Mouse (Mus musculus): ENCODE measurements around the gene H2al1i. TPM values are rescaled to one million over a fixed set of nuclear protein-coding genes. Genes with fewer than 3 reads are reported as not detected.

Gene H2al1i
- polyA plus RNA-seq, 1 experiment from 2014 or later, result not detected

GRCm38 (mm10) chrX:11360823-11361222 lies 36.4 kb downstream of the H2al1i start:
- Histone ChIP-seq H3K27ac (replicated peaks in 1 of 2; ENCODE audit: control insufficient read depth in 1 of 2, insufficient read depth in 1 of 2, low read depth in 2 of 2, low read length in 2 of 2) (no peak overlapping the region), H3K9ac (ENCODE audit: low read length) (no peak overlapping the region), H3K4me1 (ENCODE audit: control insufficient read depth in 2 of 2, insufficient read depth in 2 of 2, low read length in 2 of 2) (no peaks in the 10 kb centered on the region), H3K36me3 (ENCODE audit: control insufficient read depth, insufficient read depth, low read length) (no peaks in the 10 kb centered on the region), H3K9me3 (ENCODE audit: control insufficient read depth, low read length) (no peaks in the 10 kb centered on the region), H3K27me3 (ENCODE audit: control insufficient read depth, insufficient read depth, low read length) (peaks cover 5% of the 10 kb centered on the region; the same call in 1 of the 2 replicates), H3K4me3 (ENCODE audit: control insufficient read depth in 1 of 2, insufficient read depth in 1 of 2, low read depth in 1 of 2, low read length in 2 of 2) (no peak overlapping the region), H3K4me2 (ENCODE audit: low read length) (no peak overlapping the region)
- ATAC-seq (ENCODE audit: insufficient number of reproducible peaks, insufficient read depth, low FRiP score, low read depth), result no peak
- WGBS, result 79% methylated on average over 6 of the region's 6 CpGs

- Histone ChIP-seq H3K9me3 (ENCODE audit: control insufficient read depth, low read length) (no peaks in the 10 kb centered on the region), H3K36me3 (ENCODE audit: control insufficient read depth, insufficient read depth, low read length) (no peaks in the 10 kb centered on the region), H3K27ac (replicated peaks in 1 of 2; ENCODE audit: control insufficient read depth in 1 of 2, insufficient read depth in 1 of 2, low read depth in 2 of 2, low read length in 2 of 2) (no peak overlapping the region), H3K27me3 (ENCODE audit: control insufficient read depth, insufficient read depth, low read length) (peaks cover 5% of the 10 kb centered on the region; the same call in 1 of the 2 replicates), H3K4me3 (ENCODE audit: control insufficient read depth in 1 of 2, insufficient read depth in 1 of 2, low read depth in 1 of 2, low read length in 2 of 2) (no peak overlapping the region), H3K4me1 (ENCODE audit: control insufficient read depth in 2 of 2, insufficient read depth in 2 of 2, low read length in 2 of 2) (no peaks in the 10 kb centered on the region), H3K4me2 (ENCODE audit: low read length) (no peak overlapping the region), H3K9ac (ENCODE audit: low read length) (no peak overlapping the region)
- 83% methylated on average over 2 of the region's 2 CpGs for WGBS
- no peak for ATAC-seq (ENCODE audit: insufficient number of reproducible peaks, insufficient read depth, low FRiP score, low read depth)
These were observed 36.8 kb downstream of the H2al1i start for GRCm38 (mm10) chrX:11361261-11361660.

- no peak overlapping the region for H3K27ac ChIP-seq (replicated peaks in 1 of 2; ENCODE audit: control insufficient read depth in 1 of 2, insufficient read depth in 1 of 2, low read depth in 2 of 2, low read length in 2 of 2)
- no peak overlapping the region for H3K4me2 ChIP-seq (ENCODE audit: low read length)
- no peaks in the 10 kb centered on the region for H3K36me3 ChIP-seq (ENCODE audit: control insufficient read depth, insufficient read depth, low read length)
- H3K4me3 ChIP-seq (ENCODE audit: control insufficient read depth in 1 of 2, insufficient read depth in 1 of 2, low read depth in 1 of 2, low read length in 2 of 2), result no peak overlapping the region
- ATAC-seq (ENCODE audit: insufficient number of reproducible peaks, insufficient read depth, low FRiP score, low read depth), result no peak
- H3K27me3 ChIP-seq (ENCODE audit: control insufficient read depth, insufficient read depth, low read length), result peaks cover 5% of the 10 kb centered on the region; the same call in 1 of the 2 replicates
- WGBS, result 59% methylated on average over 6 of the region's 6 CpGs
- no peaks in the 10 kb centered on the region for H3K9me3 ChIP-seq (ENCODE audit: control insufficient read depth, low read length)
- H3K4me1 ChIP-seq (ENCODE audit: control insufficient read depth in 2 of 2, insufficient read depth in 2 of 2, low read length in 2 of 2), result no peaks in the 10 kb centered on the region
- no peak overlapping the region for H3K9ac ChIP-seq (ENCODE audit: low read length)
These were observed 39.4 kb downstream of the H2al1i start for GRCm38 (mm10) chrX:11363890-11364289.

GRCm38 (mm10) chrX:11365151-11365550 lies 40.7 kb downstream of the H2al1i start:
- 70% methylated on average over 11 of the region's 12 CpGs for WGBS
- ATAC-seq (ENCODE audit: insufficient number of reproducible peaks, insufficient read depth, low FRiP score, low read depth), result no peak

More at GRCm38 (mm10) chrX:11365151-11365550, 40.7 kb downstream of the H2al1i start:
- Histone ChIP-seq H3K9me3 (ENCODE audit: control insufficient read depth, low read length) (no peaks in the 10 kb centered on the region), H3K4me2 (ENCODE audit: low read length) (no peak overlapping the region), H3K9ac (ENCODE audit: low read length) (no peak overlapping the region), H3K36me3 (ENCODE audit: control insufficient read depth, insufficient read depth, low read length) (no peaks in the 10 kb centered on the region), H3K27ac (replicated peaks in 1 of 2; ENCODE audit: control insufficient read depth in 1 of 2, insufficient read depth in 1 of 2, low read depth in 2 of 2, low read length in 2 of 2) (no peak overlapping the region), H3K4me1 (ENCODE audit: control insufficient read depth in 2 of 2, insufficient read depth in 2 of 2, low read length in 2 of 2) (no peaks in the 10 kb centered on the region), H3K4me3 (ENCODE audit: control insufficient read depth in 1 of 2, insufficient read depth in 1 of 2, low read depth in 1 of 2, low read length in 2 of 2) (no peak overlapping the region), H3K27me3 (ENCODE audit: control insufficient read depth, insufficient read depth, low read length) (peaks cover 5% of the 10 kb centered on the region; the same call in 1 of the 2 replicates)

Other genes starting within 250 kb of the H2al1i start
- not detected in 2 replicates for gene H2al1a, start 25.4 kb upstream of the H2al1i start, polyA plus RNA-seq (2014; fragmentation: Nextera tagmentation; extraction: Ambion mirVana)
- gene H2al1b, start 22.2 kb upstream of the H2al1i start, polyA plus RNA-seq (2014; fragmentation: Nextera tagmentation; extraction: Ambion mirVana), result not detected in 2 replicates
- not detected in 2 replicates for gene H2al1c, start 19.0 kb upstream of the H2al1i start, polyA plus RNA-seq (2014; fragmentation: Nextera tagmentation; extraction: Ambion mirVana)
- not detected in 2 replicates for gene H2al1d, start 15.8 kb upstream of the H2al1i start, polyA plus RNA-seq (2014; fragmentation: Nextera tagmentation; extraction: Ambion mirVana)
- gene H2al1e, start 12.7 kb upstream of the H2al1i start, polyA plus RNA-seq (2014; fragmentation: Nextera tagmentation; extraction: Ambion mirVana), result not detected in 2 replicates
- not detected in 2 replicates for gene H2al1f, start 9.5 kb upstream of the H2al1i start, polyA plus RNA-seq (2014; fragmentation: Nextera tagmentation; extraction: Ambion mirVana)
- gene H2al1g, start 6.4 kb upstream of the H2al1i start, polyA plus RNA-seq (2014; fragmentation: Nextera tagmentation; extraction: Ambion mirVana), result not detected in 2 replicates
- not detected in 2 replicates for gene H2al1h, start 3.2 kb upstream of the H2al1i start, polyA plus RNA-seq (2014; fragmentation: Nextera tagmentation; extraction: Ambion mirVana)
- not detected in 2 replicates for gene H2al1j, start 3.2 kb downstream of the H2al1i start, polyA plus RNA-seq (2014; fragmentation: Nextera tagmentation; extraction: Ambion mirVana)